Comparison of ENCODE assay signal across 14 mouse cellular contexts in genomic region chr9:75001006-75001405, GRCm38 (mm10). TPM values are rescaled to one million over a fixed set of nuclear protein-coding genes. Genes with fewer than 3 reads are reported as not detected.
DNase-seq lines count a peak whose midpoint lies in the region; ATAC-seq and TF ChIP-seq lines count a peak whose summit lies in the region.
"Had no signal": no experiment of that assay in that cellular context is flagged by ENCODE, and none has a peak within 500 bp of the region (broad histone marks: within the 10 kb centered on the region; RNA-seq: fewer than 3 reads in every experiment).

No protein-coding gene starts in this region.

- intact Hi-C loops in gastrocnemius, adult 2 months (cut with DNase I), result no loop called here
- intact Hi-C loops in gastrocnemius, postnatal 36 days (cut with DNase I), result loop anchor here (5.0 kb wide), 3 partner anchors 34 to 94 kb away; partner anchors contain the start of gene Fam214a

- peak overlapping the region; percentile 73 for H3K27ac ChIP-seq in gastrocnemius, adult 2 months
- H3K27ac ChIP-seq in hindbrain, postnatal 0 days, result peak overlapping the region; percentile 23; the same call in 1 of the 2 replicates
- no peak overlapping the region for H3K27ac ChIP-seq in hindbrain, embryonic 13.5 days
- H3K27ac ChIP-seq in lung, postnatal 0 days (ENCODE audit: low read length), result no peak overlapping the region
- no peak overlapping the region for H3K27ac ChIP-seq in forebrain, embryonic 12.5 days
- H3K27ac ChIP-seq: midbrain, embryonic 10.5 days had no signal

- no peak overlapping the region for H3K4me2 ChIP-seq in hindbrain, postnatal 0 days (ENCODE audit: low read depth, low read length)
- H3K4me2 ChIP-seq in hindbrain, embryonic 13.5 days, result no peak overlapping the region
- 0 out of 2 replicates have a peak overlapping the region, but pooled peaks have one; percentile 5 for H3K4me2 ChIP-seq in lung, postnatal 0 days (replicated peaks; ENCODE audit: low read depth, low read length)
- H3K4me2 ChIP-seq in forebrain, embryonic 12.5 days, result no peak overlapping the region
- H3K4me2 ChIP-seq: heart, embryonic 11.5 days had no signal

- TF ChIP-seq CTCF in gastrocnemius, adult 2 months (IDR thresholded peaks at IDR 0.05), result no peak
- TF ChIP-seq CTCF in hindbrain, postnatal 0 days (IDR thresholded peaks at IDR 0.05; ENCODE audit: low read depth), result no peak
- TF ChIP-seq CTCF in lung, postnatal 0 days (IDR thresholded peaks at IDR 0.05), result no peak

- peak; percentile 70 for DNase-seq in gastrocnemius, adult 2 months
- DNase-seq in gastrocnemius, postnatal 36 days, result no peak
- DNase-seq in hindbrain, postnatal 0 days (ENCODE audit: low spot score), result no peak
- peak; percentile 23 for DNase-seq in Muller cell, postnatal 12 days (ENCODE audit: inconsistent ontology term)
- no peak for DNase-seq in lung, postnatal 0 days (ENCODE audit: low spot score)
- no peak for DNase-seq in kidney, adult 11 months
- DNase-seq: embryo, embryonic 11 days; liver, postnatal 0 days; right cerebral cortex, postnatal 25 days; thymus, postnatal 14 days had no signal

- H3K36me3 ChIP-seq in hindbrain, postnatal 0 days (ENCODE audit: insufficient read depth, low read length), result no peaks in the 10 kb centered on the region
- H3K36me3 ChIP-seq in hindbrain, embryonic 13.5 days, result peaks cover 11% of the 10 kb centered on the region
- 0 out of 2 replicates have a peak, but pooled peaks cover 3% of the 10 kb centered on the region for H3K36me3 ChIP-seq in lung, postnatal 0 days (ENCODE audit: insufficient read depth, low read length)
- H3K36me3 ChIP-seq in forebrain, embryonic 12.5 days (replicated peaks), result peaks cover 7% of the 10 kb centered on the region

- TF ChIP-seq EP300 in lung, postnatal 0 days (IDR thresholded peaks at IDR 0.05), result no peak

- 78% methylated on average over 6 of the region's 6 CpGs for WGBS in hindbrain, postnatal 0 days
- 90% methylated on average over 6 of the region's 6 CpGs for WGBS in hindbrain, embryonic 13.5 days
- 62% methylated on average over 6 of the region's 6 CpGs for WGBS in lung, postnatal 0 days
- WGBS in forebrain, embryonic 12.5 days, result 86% methylated on average over 6 of the region's 6 CpGs

- peak overlapping the region; percentile 8; the same call in 1 of the 2 replicates for H3K4me3 ChIP-seq in gastrocnemius, adult 2 months
- H3K4me3 ChIP-seq in hindbrain, postnatal 0 days (ENCODE audit: low read length), result no peak overlapping the region
- no peak overlapping the region for H3K4me3 ChIP-seq in hindbrain, embryonic 13.5 days
- no peak overlapping the region for H3K4me3 ChIP-seq in lung, postnatal 0 days (ENCODE audit: low read depth, low read length)
- H3K4me3 ChIP-seq in forebrain, embryonic 12.5 days (replicated peaks), result no peak overlapping the region
- H3K4me3 ChIP-seq: midbrain, embryonic 10.5 days had no signal

- H3K9me3 ChIP-seq in hindbrain, postnatal 0 days (ENCODE audit: low read length), result no peaks in the 10 kb centered on the region
- H3K9me3 ChIP-seq in hindbrain, embryonic 13.5 days, result no peaks in the 10 kb centered on the region
- no peaks in the 10 kb centered on the region for H3K9me3 ChIP-seq in lung, postnatal 0 days (ENCODE audit: low read length)
- H3K9me3 ChIP-seq in forebrain, embryonic 12.5 days, result no peaks in the 10 kb centered on the region
- H3K9me3 ChIP-seq: midbrain, embryonic 10.5 days had no signal

- H3K9ac ChIP-seq in hindbrain, postnatal 0 days (replicated peaks; ENCODE audit: low read length), result no peak overlapping the region
- no peak overlapping the region for H3K9ac ChIP-seq in hindbrain, embryonic 13.5 days
- H3K9ac ChIP-seq in lung, postnatal 0 days (replicated peaks; ENCODE audit: low read depth), result no peak overlapping the region
- no peak overlapping the region for H3K9ac ChIP-seq in forebrain, embryonic 12.5 days
- H3K9ac ChIP-seq: liver, postnatal 0 days had no signal

- H3K4me1 ChIP-seq in hindbrain, postnatal 0 days (ENCODE audit: insufficient read depth, low read length), result no peaks in the 10 kb centered on the region
- H3K4me1 ChIP-seq in hindbrain, embryonic 13.5 days (replicated peaks), result no peaks in the 10 kb centered on the region; the same call in 1 of the 2 replicates
- peaks cover 6% of the 10 kb centered on the region; the same call in 1 of the 2 replicates for H3K4me1 ChIP-seq in lung, postnatal 0 days (ENCODE audit: insufficient read depth, low read depth, low read length)
- H3K4me1 ChIP-seq in forebrain, embryonic 12.5 days, result no peaks in the 10 kb centered on the region
- H3K4me1 ChIP-seq: midbrain, embryonic 10.5 days had no signal

- no peaks in the 10 kb centered on the region for H3K27me3 ChIP-seq in hindbrain, postnatal 0 days (ENCODE audit: insufficient read depth, low read length)
- H3K27me3 ChIP-seq in hindbrain, embryonic 13.5 days, result no peaks in the 10 kb centered on the region
- no peaks in the 10 kb centered on the region for H3K27me3 ChIP-seq in lung, postnatal 0 days (replicated peaks; ENCODE audit: insufficient read depth, low read length)
- no peaks in the 10 kb centered on the region for H3K27me3 ChIP-seq in forebrain, embryonic 12.5 days

- 0 out of 2 replicates have a peak, but pooled peaks have one; percentile 27 for ATAC-seq in hindbrain, postnatal 0 days
- ATAC-seq in hindbrain, embryonic 13.5 days (ENCODE audit: low FRiP score), result no peak
- no peak for ATAC-seq in lung, postnatal 0 days
- no peak for ATAC-seq in forebrain, embryonic 12.5 days (ENCODE audit: low FRiP score)
- ATAC-seq: liver, postnatal 0 days had no signal

RNA-seq across cellular contexts. Expression of gene Arpp19, which starts 36.4 kb away (rescaled TPM):
- 100 to 1,000 TPM; 125 to 160 TPM for total RNA-seq in gastrocnemius, adult 2 months (2021)
- total RNA-seq in gastrocnemius, postnatal 36 days (2021), result 100 to 1,000 TPM; 129 to 153 TPM
- total RNA-seq in hindbrain, postnatal 0 days (2014; rRNA removed), result 92.5 and 106 TPM in 2 replicates
- 204 and 209 TPM in 2 replicates for polyA plus RNA-seq in hindbrain, postnatal 0 days (2015; fragmentation: Nextera tagmentation; extraction: Ambion mirVana)
- 247 and 248 TPM in 2 replicates for polyA plus RNA-seq in hindbrain, embryonic 13.5 days (2015; fragmentation: Nextera tagmentation; extraction: Ambion mirVana)
- 248 and 254 TPM in 2 replicates for polyA plus RNA-seq in lung, postnatal 0 days (2015; fragmentation: Nextera tagmentation; extraction: Ambion mirVana)
- polyA plus RNA-seq in forebrain, embryonic 12.5 days (2016; fragmentation: Nextera tagmentation; extraction: Ambion mirVana), result 321 and 326 TPM in 2 replicates

RNA-seq across cellular contexts. Expression of gene Fam214a, which starts 48.3 kb away (rescaled TPM):
- 10 to 100 TPM; 21.0 to 29.4 TPM for total RNA-seq in gastrocnemius, adult 2 months (2021)
- 10 to 100 TPM; 20.3 to 30.3 TPM for total RNA-seq in gastrocnemius, postnatal 36 days (2021)
- 28.6 and 37.4 TPM in 2 replicates for total RNA-seq in hindbrain, postnatal 0 days (2014; rRNA removed)
- 18.6 and 19.3 TPM in 2 replicates for polyA plus RNA-seq in hindbrain, postnatal 0 days (2015; fragmentation: Nextera tagmentation; extraction: Ambion mirVana)
- 27.0 and 30.2 TPM in 2 replicates for polyA plus RNA-seq in hindbrain, embryonic 13.5 days (2015; fragmentation: Nextera tagmentation; extraction: Ambion mirVana)
- polyA plus RNA-seq in lung, postnatal 0 days (2015; fragmentation: Nextera tagmentation; extraction: Ambion mirVana), result 10.5 and 12.8 TPM in 2 replicates
- 30.9 and 34.1 TPM in 2 replicates for polyA plus RNA-seq in forebrain, embryonic 12.5 days (2016; fragmentation: Nextera tagmentation; extraction: Ambion mirVana)

Comparison
In these comparisons a context has a peak if more than half of its experiments do, and no peak if none do; other contexts are left out.
1. DNase-seq: peak in gastrocnemius, adult 2 months (single experiment) and Muller cell, postnatal 12 days (single experiment); none in gastrocnemius, postnatal 36 days (0 of 2), hindbrain, postnatal 0 days (single experiment), lung, postnatal 0 days (single experiment) and kidney, adult 11 months (single experiment).
2. H3K27ac ChIP-seq: peak in gastrocnemius, adult 2 months (single experiment) and hindbrain, postnatal 0 days (single experiment); none in hindbrain, embryonic 13.5 days (single experiment), lung, postnatal 0 days (single experiment) and forebrain, embryonic 12.5 days (single experiment).